Mouse (Mus musculus) testis, adult 2 months (tissue): ENCODE data around the gene Hoxd10. TPM values are rescaled to one million over a fixed set of nuclear protein-coding genes. Genes with fewer than 3 reads are reported as not detected.

ENCODE experiments used
- H3K27ac ChIP-seq: fragments of 200-500 bp; 2 replicates; pipeline ENCODE4 v1.5.1; 2012; ENCODE audit warnings: low read depth, low read length; ENCODE audit not compliant: control insufficient read depth, insufficient read depth
- H3K27me3 ChIP-seq: fragments of 200-500 bp; 2 replicates; pipeline ENCODE4 v1.6.1; 2012; ENCODE audit warnings: mild to moderate bottlenecking, low read length, moderate library complexity; ENCODE audit not compliant: control insufficient read depth, insufficient read depth
- H3K36me3 ChIP-seq: fragments of 200-500 bp; 2 replicates; pipeline ENCODE4 v1.6.1; 2012; ENCODE audit warnings: mild to moderate bottlenecking, low read length; ENCODE audit not compliant: control insufficient read depth, insufficient read depth
- H3K4me1 ChIP-seq: fragments of 200-500 bp; 2 replicates; pipeline ENCODE4 v1.6.1; 2012; ENCODE audit warnings: low read length; ENCODE audit not compliant: control insufficient read depth, insufficient read depth
- H3K4me3 ChIP-seq: fragments of 200-500 bp; 2 replicates; pipeline ENCODE4 v1.5.1; 2012; ENCODE audit warnings: low read depth, mild to moderate bottlenecking, low read length, moderate library complexity, mixed read lengths; ENCODE audit not compliant: control insufficient read depth
- CTCF ChIP-seq: fragments of 200-500 bp; IDR thresholded peaks from 2 replicates; pipeline ENCODE4 v1.5.1; 2012; ENCODE audit warnings: low read depth, mild to moderate bottlenecking, inconsistent platforms, low read length, moderate library complexity; ENCODE audit not compliant: control insufficient read depth, insufficient read depth, insufficient replicate concordance
- POLR2A ChIP-seq: fragments of 200-500 bp; IDR thresholded peaks from 2 replicates; pipeline ENCODE4 v1.6.1; 2012; ENCODE audit warnings: low read depth, mild to moderate bottlenecking, inconsistent platforms, low read length, moderate library complexity; ENCODE audit not compliant: control insufficient read depth
- polyA plus RNA-seq: library from polyadenylated mRNA; depleted of rRNA; stranded (reverse); fragments of >200 nt; gene quantifications from 2 replicates; pipeline ENCODE4 v1.2.3, GENCODE M21; 2012

The Hoxd10 gene
- polyA plus RNA-seq, 1 experiment: 0.73 TPM

GRCm38 (mm10) chr2:74724244-74725015 is 32.7 kb downstream of the Hoxd10 start:
- no peaks in the 10 kb centered on the region for H3K36me3 ChIP-seq
- H3K27ac ChIP-seq: no peak overlapping the region
- TF ChIP-seq POLR2A (no peak), CTCF (no peak)
- no peaks in the 10 kb centered on the region for H3K27me3 ChIP-seq
- H3K4me3 ChIP-seq: no peak overlapping the region
- peaks cover 9% of the 10 kb centered on the region for H3K4me1 ChIP-seq

- H3K4me3 ChIP-seq: no peak overlapping the region
- H3K4me1 ChIP-seq: peaks cover 9% of the 10 kb centered on the region
- no peaks in the 10 kb centered on the region for H3K27me3 ChIP-seq
These were observed 33.4 kb downstream of the Hoxd10 start for GRCm38 (mm10) chr2:74725171-74725570.

GRCm38 (mm10) chr2:74726551-74726950 is 34.8 kb downstream of the Hoxd10 start, which contains the start of gene Gm28230:
Gene Gm28230 (plus strand): TSS chr2:74726728.
- no peak within 1 kb of the TSS for H3K4me3 ChIP-seq
- H3K27ac ChIP-seq: no peak within 1 kb of the TSS
- no peaks in the 10 kb centered on the region for H3K27me3 ChIP-seq
- no peak for TF ChIP-seq CTCF
- no peaks in the 10 kb centered on the region for H3K36me3 ChIP-seq
- peaks cover 9% of the 10 kb centered on the region for H3K4me1 ChIP-seq

More at GRCm38 (mm10) chr2:74725171-74725570, 33.4 kb downstream of the Hoxd10 start:
- no peak for TF ChIP-seq POLR2A
- TF ChIP-seq CTCF: no peak
- H3K27ac ChIP-seq: no peak overlapping the region
- no peaks in the 10 kb centered on the region for H3K36me3 ChIP-seq

- Histone ChIP-seq H3K27me3 (no peaks in the 10 kb centered on the region), H3K36me3 (no peaks in the 10 kb centered on the region), H3K27ac (no peak overlapping the region), H3K4me1 (peaks cover 9% of the 10 kb centered on the region), H3K4me3 (no peak overlapping the region)
- TF ChIP-seq CTCF (no peak), POLR2A (no peak)
These were observed 35.4 kb downstream of the Hoxd10 start for GRCm38 (mm10) chr2:74726973-74727639.

- TF ChIP-seq POLR2A (no peak), CTCF (no peak)
- no peak overlapping the region for H3K4me3 ChIP-seq
- no peaks in the 10 kb centered on the region for H3K36me3 ChIP-seq
- no peaks in the 10 kb centered on the region for H3K27me3 ChIP-seq
- H3K4me1 ChIP-seq: peaks cover 8% of the 10 kb centered on the region
- H3K27ac ChIP-seq: no peak overlapping the region
These were observed 36.0 kb downstream of the Hoxd10 start for GRCm38 (mm10) chr2:74727640-74728302.

GRCm38 (mm10) chr2:74728303-74728680 is 36.6 kb downstream of the Hoxd10 start:
- no peak overlapping the region for H3K27ac ChIP-seq
- H3K4me1 ChIP-seq: peaks cover 5% of the 10 kb centered on the region
- H3K4me3 ChIP-seq: no peak overlapping the region
- no peaks in the 10 kb centered on the region; the same call in 1 of the 2 replicates for H3K27me3 ChIP-seq
- TF ChIP-seq CTCF: no peak
- TF ChIP-seq POLR2A: no peak
- H3K36me3 ChIP-seq: no peaks in the 10 kb centered on the region

GRCm38 (mm10) chr2:74730331-74730730 is 38.6 kb downstream of the Hoxd10 start:
- Histone ChIP-seq H3K27ac (no peak overlapping the region), H3K4me1 (peaks cover under 1% of the 10 kb centered on the region; the same call in 1 of the 2 replicates), H3K4me3 (no peak overlapping the region), H3K36me3 (no peaks in the 10 kb centered on the region), H3K27me3 (peaks cover 6% of the 10 kb centered on the region)
- no peak for TF ChIP-seq CTCF
